Mouse (Mus musculus): ENCODE data around the gene Armc12. TPM values are rescaled to one million over a fixed set of nuclear protein-coding genes. Genes with fewer than 3 reads are reported as not detected.

Armc12 gene
- total RNA-seq (2012; rRNA removed), result not detected in 2 replicates
- polyA plus RNA-seq (2012; ENCODE audit: insufficient read depth in 1 of 2, insufficient read length in 2 of 2, low read depth in 1 of 2, low replicate concordance in 2 of 2, missing spikeins in 1 of 2), result under 1 TPM in 1 of 2 experiments, not detected in 1; 0.15 TPM

GRCm38 (mm10) chr17:28530506-28530905 lies at the start of gene Armc12:
TSS of gene Armc12 (plus strand) at chr17:28530806.
- Histone ChIP-seq H3K79me2 (ENCODE audit: control insufficient read depth, insufficient read depth, low read length, poor library complexity) (no peaks in the 10 kb centered on the region), H3K27ac (ENCODE audit: control insufficient read depth, low read depth, low read length) (no peak within 1 kb of the TSS), H3K27me3 (ENCODE audit: control insufficient read depth in 1 of 2, insufficient read depth in 2 of 2, low read length in 2 of 2) (no peaks in the 10 kb centered on the region), H3K4me1 (ENCODE audit: control insufficient read depth in 1 of 2, insufficient read depth in 2 of 2, low read length in 2 of 2) (peaks cover 2 to 11% of the 10 kb centered on the region in 2 experiments; a peak in 3 of 4 replicates), H3K36me3 (ENCODE audit: control insufficient read depth in 1 of 2, insufficient read depth in 2 of 2, low read length in 2 of 2) (peaks cover 0 to 10% of the 10 kb centered on the region in 2 experiments; a peak in 2 of 4 replicates), H3K4me3 (ENCODE audit: control insufficient read depth in 1 of 2, insufficient read depth in 1 of 2, low read depth in 2 of 2, low read length in 2 of 2) (no peak within 1 kb of the TSS), H3K9me3 (replicated peaks; ENCODE audit: insufficient read depth, low read length) (no peaks in the 10 kb centered on the region), H3K9ac (ENCODE audit: control insufficient read depth, low read depth, low read length, poor library complexity, severe bottlenecking) (no peak within 1 kb of the TSS)
- TF ChIP-seq CTCF (IDR thresholded peaks at IDR 0.05 in 2 of 3, conservative IDR thresholded peaks at IDR 0.05 in 1 of 3; ENCODE audit: control insufficient read depth in 1 of 3, insufficient read depth in 1 of 3, low read depth in 2 of 3, low read length in 3 of 3, poor library complexity in 1 of 3, severe bottlenecking in 1 of 3) (0 out of 6 replicates have a peak, but pooled peaks of 1 of the 3 experiments have one; percentile 17), TBP (IDR thresholded peaks at IDR 0.05; ENCODE audit: low read depth, low read length) (no peak), GATA1 (IDR thresholded peaks at IDR 0.05; ENCODE audit: low read depth, low read length) (no peak), USF2 (IDR thresholded peaks at IDR 0.05; ENCODE audit: borderline replicate concordance in 1 of 2, insufficient read depth in 1 of 2, low read depth in 1 of 2, low read length in 2 of 2) (no peak)
- no peak for DNase-seq (ENCODE audit: low read depth, low spot score)

- peak overlapping the region; percentile 85 for H3K9ac ChIP-seq (ENCODE audit: control insufficient read depth, low read depth, low read length, poor library complexity, severe bottlenecking)
- peak overlapping the region; percentile 50 for H3K27ac ChIP-seq (ENCODE audit: control insufficient read depth, low read depth, low read length)
- peak overlapping the region; percentile 77 to 86 for H3K4me3 ChIP-seq (ENCODE audit: control insufficient read depth in 1 of 2, insufficient read depth in 1 of 2, low read depth in 2 of 2, low read length in 2 of 2)
- peak; percentile 79 for DNase-seq (ENCODE audit: low read depth, low spot score)
- no peaks in the 10 kb centered on the region; a peak in 1 of 4 replicates for H3K4me1 ChIP-seq (ENCODE audit: control insufficient read depth in 1 of 2, insufficient read depth in 2 of 2, low read length in 2 of 2)
- H3K36me3 ChIP-seq (ENCODE audit: control insufficient read depth in 1 of 2, insufficient read depth in 2 of 2, low read length in 2 of 2), result peaks cover 0 to 6% of the 10 kb centered on the region in 2 experiments; a peak in 2 of 4 replicates
- TF ChIP-seq MAX (IDR thresholded peaks at IDR 0.05; ENCODE audit: low read length) (peak; percentile 77), MXI1 (IDR thresholded peaks at IDR 0.05; ENCODE audit: low read depth, low read length) (peak; percentile 56), TBP (IDR thresholded peaks at IDR 0.05; ENCODE audit: low read depth, low read length) (no peak), ZC3H11A (IDR thresholded peaks at IDR 0.05; ENCODE audit: low read depth, low read length) (0 out of 2 replicates have a peak, but pooled peaks have one; percentile 3), MAZ (IDR thresholded peaks at IDR 0.05; ENCODE audit: low read depth, low read length) (0 out of 2 replicates have a peak, but pooled peaks have one; percentile 48), CHD1 (IDR thresholded peaks at IDR 0.05; ENCODE audit: low read depth, low read length) (peak; percentile 71; the same call in 1 of the 2 replicates), ZNF384 (IDR thresholded peaks at IDR 0.05; ENCODE audit: low read depth, low read length) (peak; percentile 78), CHD2 (IDR thresholded peaks at IDR 0.05; ENCODE audit: low read length) (no peak), SIN3A (IDR thresholded peaks at IDR 0.05; ENCODE audit: low read length) (peak; percentile 79), MEF2A (IDR thresholded peaks at IDR 0.05; ENCODE audit: extremely low read depth, insufficient replicate concordance, low read depth, low read length, poor library complexity, severe bottlenecking) (peak; percentile 34; the same call in 1 of the 2 replicates), MYC (IDR thresholded peaks at IDR 0.05; ENCODE audit: low read depth, low read length) (peak; percentile 37; the same call in 1 of the 2 replicates)
- no peaks in the 10 kb centered on the region for H3K27me3 ChIP-seq (ENCODE audit: control insufficient read depth in 1 of 2, insufficient read depth in 2 of 2, low read length in 2 of 2)
- H3K79me2 ChIP-seq (ENCODE audit: control insufficient read depth, insufficient read depth, low read length, poor library complexity), result peaks cover 24% of the 10 kb centered on the region
- no peaks in the 10 kb centered on the region for H3K9me3 ChIP-seq (replicated peaks; ENCODE audit: insufficient read depth, low read length)
Measured at GRCm38 (mm10) chr17:28484704-28485445, 45.7 kb upstream of the Armc12 start.
